8 mouse cellular contexts compared by ENCODE assay signal in the genomic region with DNA sequence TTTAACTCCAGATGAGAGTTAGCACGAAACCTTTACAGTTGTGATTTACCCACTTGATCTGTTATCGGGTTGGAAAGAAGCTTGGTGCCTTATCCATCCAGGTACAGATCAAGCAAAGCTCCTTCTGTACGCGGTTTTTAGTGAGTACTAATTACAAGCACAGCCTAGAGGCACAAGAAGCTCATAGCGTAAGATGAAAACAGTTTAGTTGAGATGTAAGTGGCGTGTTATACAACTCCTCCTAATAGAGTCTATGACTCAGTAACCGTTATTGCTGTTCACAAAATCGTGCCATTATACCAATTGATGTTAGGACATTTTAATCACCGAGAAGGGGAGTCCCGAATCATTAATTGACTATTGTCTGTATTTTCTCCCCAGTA. TPM values are rescaled to one million over a fixed set of nuclear protein-coding genes. Genes with fewer than 3 reads are reported as not detected.
DNase-seq lines count a peak whose midpoint lies in the region; ATAC-seq and TF ChIP-seq lines count a peak whose summit lies in the region.

No protein-coding gene starts in this region.

- no peak for DNase-seq in layer of hippocampus, adult 2 months (ENCODE audit: low spot score in 2 of 2)
- no peak for DNase-seq in layer of hippocampus, adult 11-12 months (ENCODE audit: low spot score)
- DNase-seq in hindbrain, embryonic 14.5 days (ENCODE audit: low spot score), result no peak
- DNase-seq in midbrain, postnatal 0 days (ENCODE audit: low spot score), result peak; percentile 6
- no peak for DNase-seq in layer of hippocampus, postnatal 36 days
- DNase-seq in urinary bladder, adult 2 months (ENCODE audit: low spot score), result no peak
- no peak for DNase-seq in kidney, adult 18-20 months

- peak overlapping the region; percentile 82 for H3K9ac ChIP-seq in hindbrain, embryonic 14.5 days
- H3K9ac ChIP-seq in midbrain, postnatal 0 days (replicated peaks; ENCODE audit: low read length, poor library complexity, severe bottlenecking), result peak overlapping the region; percentile 65

- peak overlapping the region; percentile 92 for H3K4me3 ChIP-seq in layer of hippocampus, adult 2 months
- H3K4me3 ChIP-seq in bone marrow, adult 2 months (replicated peaks; ENCODE audit: control insufficient read depth, low read depth, low read length), result peak overlapping the region; percentile 97
- H3K4me3 ChIP-seq in hindbrain, embryonic 14.5 days (replicated peaks; ENCODE audit: low read length), result peak overlapping the region; percentile 91
- peak overlapping the region; percentile 76 for H3K4me3 ChIP-seq in midbrain, postnatal 0 days (ENCODE audit: low read depth, low read length)

- WGBS in bone marrow, adult 2 months, result 26% methylated on average over 10 of the region's 10 CpGs
- 38% methylated on average over 10 of the region's 10 CpGs for WGBS in hindbrain, embryonic 14.5 days
- 34% methylated on average over 10 of the region's 10 CpGs for WGBS in midbrain, postnatal 0 days

- H3K36me3 ChIP-seq in hindbrain, embryonic 14.5 days (replicated peaks; ENCODE audit: control insufficient read depth, insufficient read depth), result peaks cover 17% of the 10 kb centered on the region
- peaks cover 14% of the 10 kb centered on the region for H3K36me3 ChIP-seq in midbrain, postnatal 0 days (ENCODE audit: insufficient read depth, low read length)

- peak overlapping the region; percentile 97 for H3K27ac ChIP-seq in layer of hippocampus, adult 2 months
- H3K27ac ChIP-seq in bone marrow, adult 2 months (ENCODE audit: control insufficient read depth, insufficient read depth, low read depth, low read length, poor library complexity), result no peak overlapping the region
- peak overlapping the region; percentile 78; the same call in 1 of the 2 replicates for H3K27ac ChIP-seq in hindbrain, embryonic 14.5 days
- peak overlapping the region; percentile 85 for H3K27ac ChIP-seq in midbrain, postnatal 0 days (ENCODE audit: low read depth, low read length)

- no peak for TF ChIP-seq CTCF in layer of hippocampus, adult 2 months (conservative IDR thresholded peaks at IDR 0.05)
- TF ChIP-seq CTCF in bone marrow, adult 2 months (IDR thresholded peaks at IDR 0.05; ENCODE audit: control insufficient read depth, insufficient read depth, low read length), result no peak
- TF ChIP-seq CTCF in midbrain, postnatal 0 days (IDR thresholded peaks at IDR 0.05), result no peak

- H3K4me1 ChIP-seq in bone marrow, adult 2 months (ENCODE audit: control insufficient read depth, insufficient read depth, low read length), result no peaks in the 10 kb centered on the region; the same call in 1 of the 2 replicates
- peaks cover 13% of the 10 kb centered on the region; the same call in 1 of the 2 replicates for H3K4me1 ChIP-seq in hindbrain, embryonic 14.5 days (replicated peaks; ENCODE audit: control insufficient read depth, insufficient read depth, low read length)
- 0 out of 2 replicates have a peak, but pooled peaks cover 4% of the 10 kb centered on the region for H3K4me1 ChIP-seq in midbrain, postnatal 0 days (ENCODE audit: insufficient read depth, low read length)

- peak overlapping the region; percentile 91 for H3K4me2 ChIP-seq in hindbrain, embryonic 14.5 days (replicated peaks)
- peak overlapping the region; percentile 85 for H3K4me2 ChIP-seq in midbrain, postnatal 0 days (ENCODE audit: low read depth, low read length, poor library complexity, severe bottlenecking)

- H3K27me3 ChIP-seq in hindbrain, embryonic 14.5 days (ENCODE audit: control insufficient read depth, insufficient read depth, low read length), result no peaks in the 10 kb centered on the region
- no peaks in the 10 kb centered on the region for H3K27me3 ChIP-seq in midbrain, postnatal 0 days (ENCODE audit: insufficient read depth, low read length)

- no peak for ATAC-seq in hindbrain, embryonic 14.5 days (ENCODE audit: low FRiP score)
- no peak for ATAC-seq in midbrain, postnatal 0 days (ENCODE audit: low FRiP score)

- H3K9me3 ChIP-seq in hindbrain, embryonic 14.5 days (ENCODE audit: control insufficient read depth, low read length), result no peaks in the 10 kb centered on the region
- H3K9me3 ChIP-seq in midbrain, postnatal 0 days (ENCODE audit: low read length), result no peaks in the 10 kb centered on the region

- TF ChIP-seq POLR2A in bone marrow, adult 2 months (IDR thresholded peaks at IDR 0.05; ENCODE audit: borderline replicate concordance, control insufficient read depth, low read depth, low read length), result no peak

RNA-seq across cellular contexts. Expression of a gene that starts 1.0 kb away (rescaled TPM):
- total RNA-seq in layer of hippocampus, adult 2 months (2021), result 10 to 100 TPM; 85.2 to 93.3 TPM
- 10.6 and 15.5 TPM in 2 replicates for polyA plus RNA-seq in bone marrow, adult 2 months (2011; ENCODE audit: insufficient read depth, insufficient read length, low replicate concordance, missing spikeins)
- 58.7 and 61.0 TPM in 2 replicates for polyA plus RNA-seq in hindbrain, embryonic 14.5 days (2014; fragmentation: Nextera tagmentation; extraction: Ambion mirVana)
- total RNA-seq in midbrain, postnatal 0 days (2014; rRNA removed), result 31.2 and 35.9 TPM in 2 replicates
- polyA plus RNA-seq in midbrain, postnatal 0 days (2015; fragmentation: Nextera tagmentation; extraction: Ambion mirVana), result 45.8 and 51.0 TPM in 2 replicates
- total RNA-seq in layer of hippocampus, postnatal 36 days (2021), result 10 to 100 TPM; 77.0 to 82.6 TPM
- 31.0 and 38.4 TPM in 2 replicates for polyA plus RNA-seq in urinary bladder, adult 2 months (2012; rRNA removed)

RNA-seq across cellular contexts. Expression of a gene that starts 42.6 kb away (rescaled TPM):
- total RNA-seq in layer of hippocampus, adult 2 months (2021), result 10 to 100 TPM; 24.3 to 24.8 TPM
- 6.0 and 9.1 TPM in 2 replicates for polyA plus RNA-seq in bone marrow, adult 2 months (2011; ENCODE audit: insufficient read depth, insufficient read length, low replicate concordance, missing spikeins)
- 18.2 and 18.5 TPM in 2 replicates for polyA plus RNA-seq in hindbrain, embryonic 14.5 days (2014; fragmentation: Nextera tagmentation; extraction: Ambion mirVana)
- 17.2 and 17.5 TPM in 2 replicates for total RNA-seq in midbrain, postnatal 0 days (2014; rRNA removed)
- 9.5 and 10.6 TPM in 2 replicates for polyA plus RNA-seq in midbrain, postnatal 0 days (2015; fragmentation: Nextera tagmentation; extraction: Ambion mirVana)
- 10 to 100 TPM; 23.0 to 24.1 TPM for total RNA-seq in layer of hippocampus, postnatal 36 days (2021)
- 19.3 and 20.1 TPM in 2 replicates for polyA plus RNA-seq in urinary bladder, adult 2 months (2012; rRNA removed)

RNA-seq across cellular contexts. Expression of a gene that starts 57.7 kb away (rescaled TPM):
- total RNA-seq in layer of hippocampus, adult 2 months (2021), result 1 to 10 TPM in 1 of 2 experiments, under 1 TPM in 1; 0.82 to 1.1 TPM
- 2.3 and 3.5 TPM in 2 replicates for polyA plus RNA-seq in bone marrow, adult 2 months (2011; ENCODE audit: insufficient read depth, insufficient read length, low replicate concordance, missing spikeins)
- 4.1 and 5.1 TPM in 2 replicates for polyA plus RNA-seq in hindbrain, embryonic 14.5 days (2014; fragmentation: Nextera tagmentation; extraction: Ambion mirVana)
- 1.9 and 2.5 TPM in 2 replicates for total RNA-seq in midbrain, postnatal 0 days (2014; rRNA removed)
- 1.7 and 2.0 TPM in 2 replicates for polyA plus RNA-seq in midbrain, postnatal 0 days (2015; fragmentation: Nextera tagmentation; extraction: Ambion mirVana)
- total RNA-seq in layer of hippocampus, postnatal 36 days (2021), result under 1 TPM; 0.96 to 1.00 TPM
- polyA plus RNA-seq in urinary bladder, adult 2 months (2012; rRNA removed), result 8.0 and 9.6 TPM in 2 replicates
